Mouse (Mus musculus): ENCODE data around the gene Shroom4. TPM values are rescaled to one million over a fixed set of nuclear protein-coding genes. Genes with fewer than 3 reads are reported as not detected.
"Not testable (repeated sequence)": the region's sequence is repeated elsewhere in the genome, so short reads cannot be mapped to it uniquely, and the experiment has no call there.

The Shroom4 gene
- polyA plus RNA-seq, 1 experiment from 2014 or later: 4.4 TPM

- H3K27ac ChIP-seq (ENCODE audit: low read length): 0 out of 2 replicates have a peak overlapping the region, but pooled peaks have one; percentile 15
- DNase-seq (ENCODE audit: low spot score): peak; percentile 13
- no peak overlapping the region for H3K4me2 ChIP-seq (replicated peaks; ENCODE audit: low read depth, low read length)
- 34% methylated on average over 4 of the region's 4 CpGs for WGBS
- H3K9me3 ChIP-seq (ENCODE audit: low read length): no peaks in the 10 kb centered on the region
- no peaks in the 10 kb centered on the region for H3K4me1 ChIP-seq (ENCODE audit: insufficient read depth, low read depth, low read length)
- H3K36me3 ChIP-seq (ENCODE audit: insufficient read depth, low read length): no peaks in the 10 kb centered on the region
- no peak for ATAC-seq
- H3K27me3 ChIP-seq (replicated peaks; ENCODE audit: insufficient read depth, low read length): no peaks in the 10 kb centered on the region
- TF ChIP-seq CTCF (IDR thresholded peaks at IDR 0.05): no peak
- no peak for TF ChIP-seq EP300 (IDR thresholded peaks at IDR 0.05)
- no peak overlapping the region for H3K9ac ChIP-seq (replicated peaks; ENCODE audit: low read depth)
- no peak overlapping the region for H3K4me3 ChIP-seq (ENCODE audit: low read depth, low read length)
These were observed 18.5 kb downstream of the Shroom4 start for GRCm38 (mm10) chrX:6418140-6418539.

DNA sequence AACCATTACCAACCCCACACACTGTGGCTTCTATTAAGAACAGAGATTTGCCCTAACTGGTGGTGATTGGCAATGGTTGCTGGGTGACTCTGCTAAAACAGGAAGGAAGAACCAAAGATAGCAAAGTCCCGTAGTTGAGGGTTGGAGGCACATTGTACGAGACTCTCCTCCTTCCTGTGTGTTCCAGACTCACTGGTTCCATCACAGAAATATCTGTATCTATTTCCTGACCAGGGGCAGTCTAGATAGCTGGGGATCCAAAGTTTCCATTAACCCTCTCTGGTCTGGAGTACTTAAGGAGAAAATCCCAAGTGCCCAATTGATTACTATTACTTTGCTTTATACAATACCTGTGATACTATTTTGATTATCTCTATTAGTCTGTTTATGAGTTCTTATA, 35.6 kb downstream of the Shroom4 start:
- no peaks in the 10 kb centered on the region for H3K27me3 ChIP-seq (replicated peaks; ENCODE audit: insufficient read depth, low read length)

DNA sequence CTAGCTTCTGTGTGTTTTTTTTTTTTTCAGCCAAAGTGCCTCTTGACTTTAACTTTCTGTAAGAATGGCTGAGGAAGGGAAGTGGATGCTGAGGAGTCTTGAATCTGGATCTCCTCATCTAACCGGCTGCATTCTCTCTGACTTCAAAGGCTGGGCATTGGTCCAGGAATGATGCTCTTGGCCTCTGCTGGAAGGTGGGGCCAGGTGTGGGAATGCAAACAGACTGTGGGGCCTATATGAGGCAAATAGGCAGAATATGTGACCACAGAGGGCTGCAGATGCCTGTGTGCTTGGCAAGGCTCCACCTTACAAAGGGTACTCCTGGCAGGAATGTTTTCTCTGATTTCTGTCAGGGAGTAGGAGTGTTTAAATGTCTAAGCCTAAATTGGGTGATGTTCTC, 46.8 kb downstream of the Shroom4 start:
- Histone ChIP-seq H3K9me3 (ENCODE audit: low read length) (no peaks in the 10 kb centered on the region), H3K4me1 (ENCODE audit: insufficient read depth, low read depth, low read length) (no peaks in the 10 kb centered on the region), H3K36me3 (ENCODE audit: insufficient read depth, low read length) (no peaks in the 10 kb centered on the region), H3K4me3 (ENCODE audit: low read depth, low read length) (no peak overlapping the region), H3K4me2 (replicated peaks; ENCODE audit: low read depth, low read length) (no peak overlapping the region), H3K27ac (ENCODE audit: low read length) (0 out of 2 replicates have a peak overlapping the region, but pooled peaks have one; percentile 68), H3K9ac (replicated peaks; ENCODE audit: low read depth) (no peak overlapping the region), H3K27me3 (replicated peaks; ENCODE audit: insufficient read depth, low read length) (no peaks in the 10 kb centered on the region)
- TF ChIP-seq CTCF (IDR thresholded peaks at IDR 0.05): no peak
- TF ChIP-seq EP300 (IDR thresholded peaks at IDR 0.05): peak; percentile 83
- peak; percentile 77 for DNase-seq (ENCODE audit: low spot score)
- ATAC-seq: peak; percentile 95
- WGBS: 19% methylated on average over 1 of the region's 1 CpGs

More for the DNA sequence above, 35.6 kb downstream of the Shroom4 start:
- no peak overlapping the region for H3K9ac ChIP-seq (replicated peaks; ENCODE audit: low read depth)
- no peaks in the 10 kb centered on the region for H3K9me3 ChIP-seq (ENCODE audit: low read length)
- no peak overlapping the region for H3K27ac ChIP-seq (ENCODE audit: low read length)
- no peaks in the 10 kb centered on the region for H3K36me3 ChIP-seq (ENCODE audit: insufficient read depth, low read length)
- H3K4me2 ChIP-seq (replicated peaks; ENCODE audit: low read depth, low read length): no peak overlapping the region
- H3K4me1 ChIP-seq (ENCODE audit: insufficient read depth, low read depth, low read length): no peaks in the 10 kb centered on the region
- ATAC-seq (no peak), DNase-seq (ENCODE audit: low spot score) (no peak)
- TF ChIP-seq CTCF (IDR thresholded peaks at IDR 0.05): no peak
- 58% methylated on average over 2 of the region's 2 CpGs for WGBS
- H3K4me3 ChIP-seq (ENCODE audit: low read depth, low read length): no peak overlapping the region

- DNase-seq (ENCODE audit: low spot score) (peak; percentile 10), ATAC-seq (no peak)
- Histone ChIP-seq H3K27me3 (replicated peaks; ENCODE audit: insufficient read depth, low read length) (no peaks in the 10 kb centered on the region), H3K4me3 (ENCODE audit: low read depth, low read length) (no peak overlapping the region), H3K27ac (ENCODE audit: low read length) (no peak overlapping the region), H3K4me1 (ENCODE audit: insufficient read depth, low read depth, low read length) (no peaks in the 10 kb centered on the region), H3K4me2 (replicated peaks; ENCODE audit: low read depth, low read length) (no peak overlapping the region), H3K9ac (replicated peaks; ENCODE audit: low read depth) (no peak overlapping the region), H3K36me3 (ENCODE audit: insufficient read depth, low read length) (no peaks in the 10 kb centered on the region), H3K9me3 (ENCODE audit: low read length) (no peaks in the 10 kb centered on the region)
- TF ChIP-seq CTCF (IDR thresholded peaks at IDR 0.05): 0 out of 2 replicates have a peak, but pooled peaks have one; percentile 8
- TF ChIP-seq EP300 (IDR thresholded peaks at IDR 0.05): no peak
- 57% methylated on average over 4 of the region's 4 CpGs for WGBS
These were observed 48.3 kb downstream of the Shroom4 start for GRCm38 (mm10) chrX:6448001-6448400.

GRCm38 (mm10) chrX:6453220-6453619, 53.6 kb downstream of the Shroom4 start:
- H3K4me2 ChIP-seq (replicated peaks; ENCODE audit: low read depth, low read length): no peak overlapping the region
- H3K27ac ChIP-seq (ENCODE audit: low read length): no peak overlapping the region
- H3K4me3 ChIP-seq (ENCODE audit: low read depth, low read length): no peak overlapping the region
- TF ChIP-seq CTCF (IDR thresholded peaks at IDR 0.05) (no peak), EP300 (IDR thresholded peaks at IDR 0.05) (no peak)
- ATAC-seq (no peak), DNase-seq (ENCODE audit: low spot score) (no peak)
- H3K36me3 ChIP-seq (ENCODE audit: insufficient read depth, low read length): no peaks in the 10 kb centered on the region
- H3K9ac ChIP-seq (replicated peaks; ENCODE audit: low read depth): no peak overlapping the region
- H3K9me3 ChIP-seq (ENCODE audit: low read length): no peaks in the 10 kb centered on the region
- H3K4me1 ChIP-seq (ENCODE audit: insufficient read depth, low read depth, low read length): no peaks in the 10 kb centered on the region
- 80% methylated on average over 4 of the region's 4 CpGs for WGBS
- no peaks in the 10 kb centered on the region for H3K27me3 ChIP-seq (replicated peaks; ENCODE audit: insufficient read depth, low read length)

GRCm38 (mm10) chrX:6469251-6469650, 69.6 kb downstream of the Shroom4 start:
- not testable (repeated sequence) for ATAC-seq; H3K4me3 ChIP-seq (ENCODE audit: low read depth, low read length); H3K9me3 ChIP-seq (ENCODE audit: low read length); H3K27me3 ChIP-seq (replicated peaks; ENCODE audit: insufficient read depth, low read length); H3K4me1 ChIP-seq (ENCODE audit: insufficient read depth, low read depth, low read length); H3K9ac ChIP-seq (replicated peaks; ENCODE audit: low read depth); DNase-seq (ENCODE audit: low spot score); H3K4me2 ChIP-seq (replicated peaks; ENCODE audit: low read depth, low read length); H3K27ac ChIP-seq (ENCODE audit: low read length); H3K36me3 ChIP-seq (ENCODE audit: insufficient read depth, low read length)
- no CpG with 5 or more reads among the region's 1 CpGs for WGBS

GRCm38 (mm10) chrX:6472563-6472962, 72.9 kb downstream of the Shroom4 start:
- DNase-seq (ENCODE audit: low spot score); H3K9me3 ChIP-seq (ENCODE audit: low read length); H3K4me1 ChIP-seq (ENCODE audit: insufficient read depth, low read depth, low read length); H3K27me3 ChIP-seq (replicated peaks; ENCODE audit: insufficient read depth, low read length); H3K27ac ChIP-seq (ENCODE audit: low read length); H3K36me3 ChIP-seq (ENCODE audit: insufficient read depth, low read length); H3K4me3 ChIP-seq (ENCODE audit: low read depth, low read length); ATAC-seq; H3K4me2 ChIP-seq (replicated peaks; ENCODE audit: low read depth, low read length); H3K9ac ChIP-seq (replicated peaks; ENCODE audit: low read depth): not testable (repeated sequence)
- WGBS: no CpG with 5 or more reads among the region's 1 CpGs
